Mouse (Mus musculus) stomach, postnatal 0 days (tissue): ENCODE results near the gene Scoc.

ENCODE experiments used
- CTCF ChIP-seq: IDR thresholded peaks from 2 replicates; pipeline ENCODE4 v1.5.1; 2016; ENCODE audit warnings: antibody characterized with exemption, low read depth, mild to moderate bottlenecking, moderate library complexity
- EP300 ChIP-seq: optimal IDR thresholded peaks from 2 replicates; pipeline ENCODE3; 2016; ENCODE audit warnings: antibody characterized with exemption

GRCm38 (mm10) chr8:83457121-83457520, 1.1 kb downstream of the Scoc start:
- TF ChIP-seq CTCF (no peak), EP300 (no peak)
